Mouse (Mus musculus): ENCODE measurements around the gene Tmeff1.

DNA sequence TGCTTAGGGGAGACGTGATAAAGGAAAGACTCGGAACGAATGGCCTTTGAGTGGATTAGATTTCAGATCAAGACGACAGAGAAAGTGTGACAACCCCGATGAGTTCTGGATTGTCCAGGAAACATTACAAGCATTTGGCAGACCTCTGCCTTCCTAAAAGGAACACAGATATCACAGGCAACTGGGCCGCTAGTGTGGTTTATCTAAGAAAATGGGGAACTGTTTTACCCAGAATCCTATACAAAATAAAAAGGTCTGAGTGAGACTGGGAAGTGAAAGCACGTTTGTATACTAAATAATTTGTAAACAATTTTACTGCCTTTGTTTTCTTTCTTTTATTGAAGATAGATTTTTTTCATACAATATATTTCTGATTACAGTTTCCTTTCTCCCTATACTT is 5.9 kb downstream of the Tmeff1 start:
- TF ChIP-seq CTCF (IDR thresholded peaks at IDR 0.05; ENCODE audit: low read depth): no peak
- TF ChIP-seq EP300 (optimal IDR thresholded peaks at IDR 0.05): no peak

Measured in stomach, postnatal 0 days (tissue).